Mouse (Mus musculus) intestine, postnatal 0 days (tissue): Measurements from ENCODE around the gene Slc39a7. TPM values are rescaled to one million over a fixed set of nuclear protein-coding genes. Genes with fewer than 3 reads are reported as not detected.

Source experiments
- ATAC-seq: fragments of 200-750 bp; cut with Nextera tagmentation; 2 replicates; pipeline ENCODE4 v1.8.0; 2017; ENCODE audit warnings: mild to moderate bottlenecking, moderate TSS enrichment, moderate library complexity
- H3K27ac ChIP-seq: fragments of 300-500 bp; sonication (generic); 2 replicates; pipeline ENCODE4 v1.5.1; 2014; ENCODE audit warnings: mild to moderate bottlenecking, low read depth, low read length, moderate library complexity
- H3K27me3 ChIP-seq: fragments of 300-500 bp; sonication (generic); replicated peaks from 2 replicates; pipeline ENCODE4 v1.6.1; 2014; ENCODE audit warnings: low read length, mixed read lengths; ENCODE audit not compliant: control insufficient read depth, insufficient read depth
- H3K36me3 ChIP-seq: fragments of 300-500 bp; sonication (generic); 2 replicates; pipeline ENCODE4 v1.6.1; 2014; ENCODE audit warnings: mild to moderate bottlenecking, moderate library complexity; ENCODE audit not compliant: control insufficient read depth, insufficient read depth
- H3K4me1 ChIP-seq: fragments of 300-500 bp; sonication (generic); replicated peaks from 2 replicates; pipeline ENCODE4 v1.6.1; 2014; ENCODE audit warnings: antibody characterized with exemption, low read length, mixed read lengths; ENCODE audit not compliant: control insufficient read depth, insufficient read depth
- H3K4me2 ChIP-seq: fragments of 300-500 bp; sonication (generic); replicated peaks from 2 replicates; pipeline ENCODE4 v1.6.1; 2014; ENCODE audit warnings: low read depth, mild to moderate bottlenecking, moderate library complexity
- H3K4me3 ChIP-seq: fragments of 300-500 bp; sonication (generic); 2 replicates; pipeline ENCODE4 v1.5.1; 2014; ENCODE audit warnings: low read depth, low read length
- H3K9ac ChIP-seq: fragments of 300-500 bp; sonication (generic); 2 replicates; pipeline ENCODE4 v1.6.1; 2014; ENCODE audit warnings: mild to moderate bottlenecking, low read depth, low read length
- H3K9me3 ChIP-seq: fragments of 300-500 bp; sonication (generic); 2 replicates; pipeline ENCODE4 v1.6.1; 2016; ENCODE audit warnings: mixed run types; ENCODE audit not compliant: control insufficient read depth
- CTCF ChIP-seq: sonication (generic); IDR thresholded peaks from 2 replicates; pipeline ENCODE4 v1.5.1; 2016; ENCODE audit warnings: low read depth, mild to moderate bottlenecking, control low read depth, antibody characterized with exemption, moderate library complexity
- WGBS: fragments of 180-500 bp; shearing (Covaris S2); extraction: QIAGEN DNeasy Blood & Tissue Kit; methylation state at CpG from one replicate; pipeline ENCODE4 v1.1.7; 2014; 5-methylcytosine and 5-hydroxymethylcytosine counted together
- polyA plus RNA-seq: library from polyadenylated mRNA; unstranded; fragments of >200 nt; fragmentation: Nextera tagmentation; extraction: Ambion mirVana; gene quantifications from 2 replicates; pipeline ENCODE4 v1.2.1, GENCODE M21; 2015

Gene Slc39a7
- polyA plus RNA-seq, 1 experiment from 2014 or later: 99.1 TPM

DNA sequence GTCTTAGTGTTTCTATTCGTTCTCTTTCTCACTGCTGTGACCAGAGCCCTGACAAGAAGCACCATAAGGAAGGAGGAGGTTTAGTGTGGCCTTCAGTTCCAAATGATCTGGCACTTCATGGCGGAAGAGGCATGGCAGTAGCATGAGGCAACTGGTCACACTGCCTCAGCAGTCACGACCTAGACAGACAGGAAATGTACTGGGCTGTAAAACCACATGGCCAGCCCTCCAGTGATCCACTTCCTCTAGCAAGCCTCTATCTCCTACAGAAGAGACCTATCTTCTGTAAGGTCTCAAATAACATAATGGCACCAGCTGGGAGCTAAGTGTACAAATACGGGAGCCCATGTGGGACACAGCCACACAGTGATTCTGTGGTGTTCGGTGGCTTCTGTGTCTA lies 40.6 kb upstream of the Slc39a7 start:
- Histone ChIP-seq H3K9me3 (no peaks in the 10 kb centered on the region), H3K4me2 (no peak overlapping the region), H3K9ac (no peak overlapping the region), H3K36me3 (no peaks in the 10 kb centered on the region), H3K27ac (no peak overlapping the region), H3K4me3 (no peak overlapping the region), H3K27me3 (peaks cover 19% of the 10 kb centered on the region), H3K4me1 (no peaks in the 10 kb centered on the region)
- WGBS: 58% methylated on average over 5 of the region's 5 CpGs
- TF ChIP-seq CTCF: no peak
- no peak for ATAC-seq

DNA sequence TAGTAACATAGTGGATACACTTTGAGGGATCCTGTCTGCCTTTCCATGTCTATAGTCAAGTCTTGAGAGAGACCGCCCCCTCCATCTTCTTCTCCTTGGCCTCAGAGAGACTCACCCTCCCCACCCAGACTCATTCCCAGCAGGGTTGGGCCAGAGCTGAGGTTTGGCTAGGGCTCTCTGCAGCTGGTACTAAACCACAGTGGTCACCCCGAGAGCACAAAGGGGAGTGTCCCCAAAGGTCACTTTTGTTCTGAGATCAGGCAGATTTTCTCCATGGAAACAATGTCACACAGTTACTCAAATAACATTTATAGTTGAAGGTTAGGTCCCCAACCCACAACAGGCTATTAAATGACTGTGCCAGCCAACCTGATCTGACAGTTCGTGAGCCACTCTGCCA lies 37.4 kb upstream of the Slc39a7 start:
- WGBS: 52% methylated on average over 3 of the region's 3 CpGs
- no peak for TF ChIP-seq CTCF
- ATAC-seq: no peak
- Histone ChIP-seq H3K9ac (no peak overlapping the region), H3K4me3 (no peak overlapping the region), H3K4me1 (no peaks in the 10 kb centered on the region), H3K4me2 (no peak overlapping the region), H3K9me3 (no peaks in the 10 kb centered on the region), H3K36me3 (no peaks in the 10 kb centered on the region), H3K27me3 (no peaks in the 10 kb centered on the region), H3K27ac (no peak overlapping the region)

DNA sequence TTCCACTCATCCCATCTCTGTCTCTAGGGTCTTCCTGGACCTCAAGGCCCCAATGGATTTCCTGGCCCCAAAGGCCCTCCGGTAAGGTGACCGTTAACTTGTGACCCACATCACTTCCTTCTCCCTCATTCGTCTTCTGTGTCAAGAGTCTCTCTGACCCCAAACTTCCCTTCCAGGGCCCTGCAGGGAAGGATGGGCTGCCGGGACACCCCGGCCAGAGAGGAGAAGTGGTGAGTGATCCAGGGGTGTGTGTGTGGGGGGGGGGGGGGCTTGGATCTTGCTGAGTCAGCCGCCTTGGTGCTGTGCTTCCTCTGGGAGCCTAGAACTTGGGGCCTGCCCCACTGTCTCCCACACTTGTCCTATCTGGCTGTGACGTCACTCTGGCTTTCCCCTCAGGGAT lies 25.7 kb upstream of the Slc39a7 start:
- Histone ChIP-seq H3K36me3 (no peaks in the 10 kb centered on the region), H3K9ac (no peak overlapping the region), H3K4me3 (no peak overlapping the region), H3K4me2 (no peak overlapping the region), H3K27ac (no peak overlapping the region), H3K27me3 (no peaks in the 10 kb centered on the region), H3K4me1 (no peaks in the 10 kb centered on the region), H3K9me3 (no peaks in the 10 kb centered on the region)
- no peak for TF ChIP-seq CTCF
- 73% methylated on average over 7 of the region's 7 CpGs for WGBS
- ATAC-seq: no peak

DNA sequence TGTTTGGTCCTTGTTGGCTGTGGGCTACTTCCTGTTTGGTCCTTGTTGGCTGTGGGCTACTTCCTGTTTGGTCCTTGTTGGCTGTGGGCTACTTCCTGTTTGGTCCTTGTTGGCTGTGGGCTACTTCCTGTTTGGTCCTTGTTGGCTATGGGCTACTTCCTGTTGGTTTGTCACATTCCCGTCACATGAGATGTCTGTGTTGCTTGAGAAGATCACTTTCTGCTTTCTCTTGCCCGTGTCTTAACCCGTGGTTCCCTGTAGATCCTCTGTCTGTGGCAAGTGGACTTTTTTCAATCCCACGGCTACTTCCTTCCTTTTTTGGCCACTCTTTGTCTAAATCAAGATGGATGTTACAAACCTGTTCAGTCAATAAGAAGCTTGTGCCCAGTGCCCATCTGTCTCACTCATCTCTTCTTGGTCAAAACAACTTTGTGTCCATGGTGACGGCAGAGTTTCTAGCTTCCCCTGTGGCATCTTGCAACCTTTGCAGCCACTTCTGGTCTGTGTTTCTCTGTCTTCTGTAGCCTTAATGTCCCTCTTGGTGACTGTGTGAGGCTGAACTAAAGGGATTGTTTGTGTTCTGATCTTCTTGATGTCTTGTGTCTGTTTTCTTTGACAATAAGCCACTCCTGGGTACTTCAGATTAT lies 16.0 kb upstream of the Slc39a7 start:
- Histone ChIP-seq H3K36me3 (no peaks in the 10 kb centered on the region), H3K4me2 (no peak overlapping the region), H3K9ac (no peak overlapping the region), H3K4me3 (no peak overlapping the region), H3K27ac (no peak overlapping the region), H3K9me3 (no peaks in the 10 kb centered on the region), H3K4me1 (no peaks in the 10 kb centered on the region), H3K27me3 (no peaks in the 10 kb centered on the region)
- 94% methylated on average over 5 of the region's 5 CpGs for WGBS
- no peak for TF ChIP-seq CTCF
- ATAC-seq: no peak

DNA sequence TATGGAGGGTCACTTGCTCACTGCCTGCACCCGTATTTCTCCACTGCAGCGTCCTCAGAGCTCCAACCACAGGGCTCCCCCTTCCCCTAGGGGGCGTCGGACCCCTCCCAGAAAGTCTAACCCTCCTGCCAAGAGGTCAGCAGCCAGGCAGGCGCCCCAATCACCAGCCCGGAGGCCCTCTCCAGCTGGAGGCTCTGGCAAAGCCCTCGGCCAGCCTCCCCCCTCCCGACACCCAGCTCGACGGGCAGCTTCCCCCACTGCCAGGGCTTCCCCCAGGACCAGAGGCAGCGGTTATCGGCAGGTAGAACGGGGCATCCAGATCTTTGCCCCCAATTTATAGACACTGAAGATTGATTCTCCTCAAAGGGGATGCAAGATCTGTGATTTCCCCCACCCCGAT lies 14.5 kb upstream of the Slc39a7 start:
- H3K9me3 ChIP-seq: no peaks in the 10 kb centered on the region
- no peak overlapping the region for H3K9ac ChIP-seq
- H3K27me3 ChIP-seq: no peaks in the 10 kb centered on the region
- H3K4me3 ChIP-seq: no peak overlapping the region
- no peak for TF ChIP-seq CTCF
- 83% methylated on average over 14 of the region's 14 CpGs for WGBS
- no peaks in the 10 kb centered on the region for H3K4me1 ChIP-seq
- H3K27ac ChIP-seq: no peak overlapping the region
- ATAC-seq: no peak
- H3K36me3 ChIP-seq: no peaks in the 10 kb centered on the region
- no peak overlapping the region for H3K4me2 ChIP-seq

DNA sequence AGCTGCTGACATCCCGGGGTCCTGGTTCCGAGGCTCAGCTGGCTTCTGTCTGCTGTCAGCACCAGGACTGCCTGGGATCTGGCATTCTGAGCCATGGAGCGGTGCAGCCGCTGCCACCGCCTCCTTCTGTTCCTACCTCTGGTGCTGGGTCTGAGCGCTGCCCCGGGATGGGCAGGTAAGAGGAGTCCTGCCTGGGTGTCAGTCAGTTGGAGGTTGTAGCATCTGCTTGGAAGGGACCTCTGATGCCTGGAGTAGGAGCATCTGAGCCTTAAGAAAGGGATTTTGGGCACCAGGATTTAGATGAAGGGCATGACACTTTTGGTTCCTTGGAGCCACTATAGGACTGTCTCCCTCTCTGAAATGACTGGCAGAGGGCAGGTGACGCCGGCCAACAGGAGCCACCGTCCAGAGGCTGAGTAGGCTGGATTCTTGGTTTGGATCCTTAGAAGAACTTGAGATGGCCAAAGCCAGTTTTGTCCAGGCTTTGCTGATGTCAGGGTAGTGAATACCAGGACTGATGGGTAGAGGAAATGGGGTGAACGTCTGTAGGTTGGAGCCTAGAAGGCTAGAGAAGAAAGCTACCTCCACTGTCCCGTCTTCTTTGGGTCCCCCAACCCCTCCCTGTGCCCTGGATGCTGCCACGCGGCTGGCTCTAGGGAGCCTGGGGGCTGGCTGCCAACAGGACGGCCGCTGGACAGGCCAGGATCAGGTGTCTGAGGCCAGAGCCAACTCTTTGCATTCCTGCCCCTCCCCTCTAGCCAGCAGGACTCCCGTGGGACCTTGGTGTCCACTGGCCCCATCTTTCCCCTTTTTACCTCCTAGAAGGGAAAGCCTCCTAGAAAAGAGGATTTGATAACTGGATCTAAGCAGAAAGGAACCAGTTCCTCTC lies 8.3 kb upstream of the Slc39a7 start:
- H3K27me3 ChIP-seq: 0 out of 2 replicates have a peak, but pooled peaks cover 6% of the 10 kb centered on the region
- no peak overlapping the region for H3K4me2 ChIP-seq
- H3K36me3 ChIP-seq: peaks cover 28% of the 10 kb centered on the region
- H3K9me3 ChIP-seq: no peaks in the 10 kb centered on the region
- H3K9ac ChIP-seq: no peak overlapping the region; the same call in 1 of the 2 replicates
- no peaks in the 10 kb centered on the region; the same call in 1 of the 2 replicates for H3K4me1 ChIP-seq
- no peak for TF ChIP-seq CTCF
- H3K27ac ChIP-seq: no peak overlapping the region
- ATAC-seq: 0 out of 2 replicates have a peak, but pooled peaks have one; percentile 2
- WGBS: 20% methylated on average over 17 of the region's 17 CpGs
- no peak overlapping the region for H3K4me3 ChIP-seq
